Mouse (Mus musculus) stomach, embryonic 16.5 days (tissue): Measurements from ENCODE around the gene Clint1. TPM values are rescaled to one million over a fixed set of nuclear protein-coding genes. Genes with fewer than 3 reads are reported as not detected.

Experiments used
- ATAC-seq: fragments of 200-750 bp; cut with Nextera tagmentation; 2 replicates; pipeline ENCODE4 v1.8.0; 2017; ENCODE audit warnings: moderate number of reproducible peaks, moderate TSS enrichment; ENCODE audit not compliant: insufficient read depth, low FRiP score
- H3K27ac ChIP-seq: fragments of 300-500 bp; sonication (generic); 2 replicates; pipeline ENCODE4 v1.5.1; 2014; ENCODE audit warnings: low read length
- H3K27me3 ChIP-seq: fragments of 300-500 bp; sonication (generic); 2 replicates; pipeline ENCODE4 v1.6.1; 2014; ENCODE audit warnings: low read length, control low read depth, mixed read lengths; ENCODE audit not compliant: control insufficient read depth, insufficient read depth
- H3K36me3 ChIP-seq: fragments of 300-500 bp; sonication (generic); 2 replicates; pipeline ENCODE4 v1.6.1; 2014; ENCODE audit warnings: low read length; ENCODE audit not compliant: control insufficient read depth, insufficient read depth
- H3K4me1 ChIP-seq: fragments of 300-500 bp; sonication (generic); 2 replicates; pipeline ENCODE4 v1.6.1; 2014; ENCODE audit warnings: low read length, control low read depth, mixed read lengths; ENCODE audit not compliant: control insufficient read depth, insufficient read depth
- H3K4me2 ChIP-seq: fragments of 300-500 bp; sonication (generic); 2 replicates; pipeline ENCODE4 v1.6.1; 2014; ENCODE audit warnings: low read depth, low read length, mixed read lengths
- H3K4me3 ChIP-seq: fragments of 300-500 bp; sonication (generic); replicated peaks from 2 replicates; pipeline ENCODE4 v1.5.1; 2014; ENCODE audit warnings: mild to moderate bottlenecking, low read length
- H3K9ac ChIP-seq: fragments of 300-500 bp; sonication (generic); 2 replicates; pipeline ENCODE4 v1.6.1; 2014; ENCODE audit warnings: low read length
- H3K9me3 ChIP-seq: fragments of 300-500 bp; sonication (generic); replicated peaks from 2 replicates; pipeline ENCODE4 v1.6.1; 2016; ENCODE audit warnings: low read length, control low read depth; ENCODE audit not compliant: control insufficient read depth
- WGBS: fragments of 180-500 bp; shearing (Covaris S2); extraction: QIAGEN DNeasy Blood & Tissue Kit; methylation state at CpG from one replicate; pipeline ENCODE4 v1.1.7; 2014; 5-methylcytosine and 5-hydroxymethylcytosine counted together
- polyA plus RNA-seq: library from polyadenylated mRNA; unstranded; fragments of >200 nt; fragmentation: Nextera tagmentation; extraction: Ambion mirVana; gene quantifications from 2 replicates; pipeline ENCODE4 v1.2.1, GENCODE M21; 2015

Gene Clint1
- polyA plus RNA-seq, 1 experiment from 2014 or later = 85.6 TPM

- Histone ChIP-seq H3K9me3 (no peaks in the 10 kb centered on the region), H3K36me3 (no peaks in the 10 kb centered on the region), H3K4me2 (no peak overlapping the region), H3K4me1 (no peaks in the 10 kb centered on the region), H3K27ac (no peak overlapping the region), H3K9ac (no peak overlapping the region), H3K27me3 (no peaks in the 10 kb centered on the region), H3K4me3 (no peak overlapping the region)
- ATAC-seq = no peak
- WGBS = 69% methylated on average over 5 of the region's 5 CpGs
These were observed 14.5 kb upstream of the Clint1 start for GRCm38 (mm10) chr11:45837257-45837817.

- H3K36me3 ChIP-seq = no peaks in the 10 kb centered on the region
- H3K4me2 ChIP-seq = no peak overlapping the region
- no peak overlapping the region for H3K4me3 ChIP-seq
- peak overlapping the region; percentile 34; the same call in 1 of the 2 replicates for H3K27ac ChIP-seq
- WGBS = 28% methylated on average over 3 of the region's 3 CpGs
- no peak overlapping the region for H3K9ac ChIP-seq
- H3K27me3 ChIP-seq = no peaks in the 10 kb centered on the region
- peak; percentile 68; the same call in 1 of the 2 replicates for ATAC-seq
- H3K4me1 ChIP-seq = no peaks in the 10 kb centered on the region
- H3K9me3 ChIP-seq = no peaks in the 10 kb centered on the region
These were observed 13.4 kb upstream of the Clint1 start for GRCm38 (mm10) chr11:45838450-45838849.

- 84% methylated on average over 3 of the region's 3 CpGs for WGBS
- Histone ChIP-seq H3K9me3 (no peaks in the 10 kb centered on the region), H3K27me3 (no peaks in the 10 kb centered on the region), H3K27ac (no peak overlapping the region), H3K9ac (no peak overlapping the region), H3K4me2 (no peak overlapping the region), H3K4me1 (no peaks in the 10 kb centered on the region), H3K4me3 (no peak overlapping the region), H3K36me3 (no peaks in the 10 kb centered on the region)
- ATAC-seq = no peak
These were observed 11.5 kb upstream of the Clint1 start for GRCm38 (mm10) chr11:45840332-45840731.

GRCm38 (mm10) chr11:45846008-45846407 is 5.8 kb upstream of the Clint1 start:
- 55% methylated on average over 3 of the region's 3 CpGs for WGBS
- ATAC-seq = no peak
- no peaks in the 10 kb centered on the region for H3K9me3 ChIP-seq
- H3K27me3 ChIP-seq = no peaks in the 10 kb centered on the region
- no peak overlapping the region for H3K27ac ChIP-seq
- H3K4me1 ChIP-seq = no peaks in the 10 kb centered on the region
- H3K36me3 ChIP-seq = no peaks in the 10 kb centered on the region
- H3K9ac ChIP-seq = no peak overlapping the region
- no peak overlapping the region for H3K4me2 ChIP-seq
- H3K4me3 ChIP-seq = no peak overlapping the region

GRCm38 (mm10) chr11:45847548-45847947 is 4.3 kb upstream of the Clint1 start:
- H3K27ac ChIP-seq = no peak overlapping the region
- H3K4me2 ChIP-seq = no peak overlapping the region
- H3K9ac ChIP-seq = no peak overlapping the region
- H3K9me3 ChIP-seq = no peaks in the 10 kb centered on the region
- H3K36me3 ChIP-seq = no peaks in the 10 kb centered on the region
- H3K27me3 ChIP-seq = no peaks in the 10 kb centered on the region
- H3K4me3 ChIP-seq = no peak overlapping the region
- H3K4me1 ChIP-seq = no peaks in the 10 kb centered on the region
- WGBS = 73% methylated on average over 7 of the region's 7 CpGs
- ATAC-seq = no peak

- WGBS = 84% methylated on average over 12 of the region's 12 CpGs
- Histone ChIP-seq H3K27me3 (no peaks in the 10 kb centered on the region), H3K4me2 (no peak overlapping the region), H3K4me1 (peaks cover 4% of the 10 kb centered on the region), H3K36me3 (no peaks in the 10 kb centered on the region), H3K9me3 (no peaks in the 10 kb centered on the region), H3K9ac (no peak overlapping the region), H3K4me3 (no peak overlapping the region), H3K27ac (no peak overlapping the region)
- ATAC-seq = no peak
These were observed 3.6 kb upstream of the Clint1 start for GRCm38 (mm10) chr11:45848253-45848652.

GRCm38 (mm10) chr11:45849203-45849602 is 2.6 kb upstream of the Clint1 start:
- WGBS = 68% methylated on average over 4 of the region's 4 CpGs

GRCm38 (mm10) chr11:45849859-45850258 is 2.0 kb upstream of the Clint1 start:
- 44% methylated on average over 3 of the region's 3 CpGs for WGBS
- no peak for ATAC-seq
- H3K9ac ChIP-seq = no peak overlapping the region
- H3K27me3 ChIP-seq = no peaks in the 10 kb centered on the region
- no peak overlapping the region for H3K4me2 ChIP-seq
- 0 out of 2 replicates have a peak, but pooled peaks cover 3% of the 10 kb centered on the region for H3K36me3 ChIP-seq
- H3K4me3 ChIP-seq = no peak overlapping the region
- H3K9me3 ChIP-seq = no peaks in the 10 kb centered on the region
- H3K27ac ChIP-seq = no peak overlapping the region
- H3K4me1 ChIP-seq = peaks cover 12% of the 10 kb centered on the region

More at GRCm38 (mm10) chr11:45849203-45849602, 2.6 kb upstream of the Clint1 start:
- Histone ChIP-seq H3K36me3 (no peaks in the 10 kb centered on the region), H3K4me3 (no peak overlapping the region), H3K9ac (no peak overlapping the region), H3K27ac (no peak overlapping the region), H3K9me3 (no peaks in the 10 kb centered on the region), H3K27me3 (no peaks in the 10 kb centered on the region), H3K4me2 (no peak overlapping the region), H3K4me1 (peaks cover 9% of the 10 kb centered on the region)
- ATAC-seq = no peak

GRCm38 (mm10) chr11:45850317-45850716 is 1.5 kb upstream of the Clint1 start:
- peaks cover 14% of the 10 kb centered on the region for H3K4me1 ChIP-seq
- 0 out of 2 replicates have a peak, but pooled peaks cover 3% of the 10 kb centered on the region for H3K36me3 ChIP-seq
- no peaks in the 10 kb centered on the region for H3K27me3 ChIP-seq
- H3K9ac ChIP-seq = no peak overlapping the region
- H3K4me3 ChIP-seq = no peak overlapping the region
- H3K4me2 ChIP-seq = no peak overlapping the region
- ATAC-seq = no peak
- H3K9me3 ChIP-seq = no peaks in the 10 kb centered on the region
- WGBS = 42% methylated on average over 3 of the region's 3 CpGs
- H3K27ac ChIP-seq = no peak overlapping the region
